Mouse (Mus musculus) liver, embryonic 15.5 days (tissue): ENCODE results near the gene Ppcdc. TPM values are rescaled to one million over a fixed set of nuclear protein-coding genes. Genes with fewer than 3 reads are reported as not detected.

Experiments used
- ATAC-seq: fragments of 200-750 bp; cut with Nextera tagmentation; 2 replicates; pipeline ENCODE4 v1.8.0; 2017; ENCODE audit warnings: moderate number of reproducible peaks, mild to moderate bottlenecking, moderate library complexity; ENCODE audit not compliant: insufficient read depth
- H3K27ac ChIP-seq: fragments of 300-500 bp; sonication (generic); replicated peaks from 2 replicates; pipeline ENCODE4 v1.5.1; 2015; ENCODE audit warnings: mild to moderate bottlenecking, inconsistent platforms
- H3K27me3 ChIP-seq: fragments of 300-500 bp; sonication (generic); 2 replicates; pipeline ENCODE4 v1.6.1; 2015; ENCODE audit warnings: mild to moderate bottlenecking, inconsistent platforms
- H3K36me3 ChIP-seq: fragments of 300-500 bp; sonication (generic); replicated peaks from 2 replicates; pipeline ENCODE4 v1.6.1; 2015; ENCODE audit warnings: moderate library complexity, mild to moderate bottlenecking, inconsistent platforms
- H3K4me1 ChIP-seq: fragments of 300-500 bp; sonication (generic); replicated peaks from 2 replicates; pipeline ENCODE4 v1.6.1; 2015; ENCODE audit warnings: inconsistent platforms
- H3K4me2 ChIP-seq: fragments of 300-500 bp; sonication (generic); 2 replicates; pipeline ENCODE4 v1.6.1; 2015; ENCODE audit warnings: moderate library complexity, mild to moderate bottlenecking, inconsistent platforms
- H3K4me3 ChIP-seq: fragments of 300-500 bp; sonication (generic); replicated peaks from 2 replicates; pipeline ENCODE4 v1.5.1; 2015; ENCODE audit warnings: mild to moderate bottlenecking, inconsistent platforms
- H3K9ac ChIP-seq: fragments of 300-500 bp; sonication (generic); 2 replicates; pipeline ENCODE4 v1.6.1; 2015; ENCODE audit warnings: moderate library complexity, mild to moderate bottlenecking, inconsistent platforms
- H3K9me3 ChIP-seq: fragments of 300-500 bp; sonication (generic); replicated peaks from 2 replicates; pipeline ENCODE4 v1.6.1; 2016; ENCODE audit warnings: inconsistent platforms
- WGBS: fragments of 180-500 bp; shearing (Covaris S2); methylation state at CpG from one replicate; pipeline ENCODE4 v1.1.7; 2015; ENCODE audit warnings: mixed read lengths; ENCODE audit not compliant: insufficient replicate concordance; 5-methylcytosine and 5-hydroxymethylcytosine counted together
- polyA plus RNA-seq: library from polyadenylated mRNA; unstranded; fragments of >200 nt; fragmentation: Nextera tagmentation; extraction: Ambion mirVana; gene quantifications from 2 replicates; pipeline ENCODE4 v1.2.1, GENCODE M21; 2015

Gene Ppcdc
- polyA plus RNA-seq, 1 experiment from 2014 or later: 8.9 TPM

- Histone ChIP-seq H3K4me3 (no peak overlapping the region), H3K36me3 (no peaks in the 10 kb centered on the region), H3K27me3 (no peaks in the 10 kb centered on the region), H3K4me2 (no peak overlapping the region), H3K27ac (no peak overlapping the region), H3K9ac (no peak overlapping the region), H3K4me1 (peaks cover under 1% of the 10 kb centered on the region), H3K9me3 (no peaks in the 10 kb centered on the region)
- no peak for ATAC-seq
- 32% methylated on average over 2 of the region's 2 CpGs for WGBS
Observed at GRCm38 (mm10) chr9:57351277-57351676, 88.6 kb downstream of the Ppcdc start.

- no peaks in the 10 kb centered on the region for H3K36me3 ChIP-seq
- no peak overlapping the region for H3K9ac ChIP-seq
- no peak overlapping the region for H3K4me3 ChIP-seq
- ATAC-seq: no peak
- no peak overlapping the region for H3K27ac ChIP-seq
- no peak overlapping the region for H3K4me2 ChIP-seq
- peaks cover 6% of the 10 kb centered on the region for H3K4me1 ChIP-seq
- WGBS: 23% methylated on average over 1 of the region's 1 CpGs
- peaks cover 14% of the 10 kb centered on the region; the same call in 1 of the 2 replicates for H3K27me3 ChIP-seq
- no peaks in the 10 kb centered on the region for H3K9me3 ChIP-seq
Observed at GRCm38 (mm10) chr9:57345902-57346301, 94.0 kb downstream of the Ppcdc start.

- Histone ChIP-seq H3K9me3 (no peaks in the 10 kb centered on the region), H3K4me1 (peaks cover 6% of the 10 kb centered on the region), H3K4me3 (no peak overlapping the region), H3K27ac (no peak overlapping the region), H3K9ac (no peak overlapping the region), H3K4me2 (no peak overlapping the region), H3K36me3 (no peaks in the 10 kb centered on the region), H3K27me3 (peaks cover 14% of the 10 kb centered on the region; the same call in 1 of the 2 replicates)
- ATAC-seq: no peak
- 18% methylated on average over 3 of the region's 3 CpGs for WGBS
Observed at GRCm38 (mm10) chr9:57343752-57344151, 96.2 kb downstream of the Ppcdc start.

GRCm38 (mm10) chr9:57342906-57343474 is 96.9 kb downstream of the Ppcdc start:
- WGBS: 48% methylated on average over 6 of the region's 6 CpGs
- Histone ChIP-seq H3K27me3 (peaks cover 14% of the 10 kb centered on the region; the same call in 1 of the 2 replicates), H3K4me3 (no peak overlapping the region), H3K9me3 (no peaks in the 10 kb centered on the region), H3K36me3 (no peaks in the 10 kb centered on the region), H3K27ac (no peak overlapping the region), H3K4me2 (no peak overlapping the region), H3K4me1 (peaks cover 6% of the 10 kb centered on the region), H3K9ac (no peak overlapping the region)
- no peak for ATAC-seq

- Histone ChIP-seq H3K27me3 (peaks cover 14% of the 10 kb centered on the region; the same call in 1 of the 2 replicates), H3K27ac (no peak overlapping the region), H3K9me3 (no peaks in the 10 kb centered on the region), H3K9ac (no peak overlapping the region), H3K36me3 (no peaks in the 10 kb centered on the region), H3K4me1 (peaks cover 6% of the 10 kb centered on the region), H3K4me2 (no peak overlapping the region), H3K4me3 (no peak overlapping the region)
- WGBS: 56% methylated on average over 3 of the region's 3 CpGs
- ATAC-seq: no peak
Observed at GRCm38 (mm10) chr9:57342186-57342585, 97.7 kb downstream of the Ppcdc start.

GRCm38 (mm10) chr9:57340361-57340760 is 99.6 kb downstream of the Ppcdc start:
- no peaks in the 10 kb centered on the region for H3K9me3 ChIP-seq
- H3K36me3 ChIP-seq: no peaks in the 10 kb centered on the region
- no peaks in the 10 kb centered on the region for H3K4me1 ChIP-seq
- H3K9ac ChIP-seq: no peak overlapping the region
- H3K27me3 ChIP-seq: peaks cover 14% of the 10 kb centered on the region; the same call in 1 of the 2 replicates
- no peak overlapping the region for H3K27ac ChIP-seq
- WGBS: 70% methylated on average over 5 of the region's 5 CpGs
- no peak for ATAC-seq
- H3K4me2 ChIP-seq: no peak overlapping the region
- no peak overlapping the region for H3K4me3 ChIP-seq

GRCm38 (mm10) chr9:57339577-57340210 is 100.2 kb downstream of the Ppcdc start:
- WGBS: 20% methylated on average over 5 of the region's 5 CpGs
- peaks cover 14% of the 10 kb centered on the region; the same call in 1 of the 2 replicates for H3K27me3 ChIP-seq
- H3K27ac ChIP-seq: no peak overlapping the region
- H3K9ac ChIP-seq: no peak overlapping the region
- H3K4me2 ChIP-seq: no peak overlapping the region
- no peaks in the 10 kb centered on the region for H3K4me1 ChIP-seq
- ATAC-seq: no peak
- no peaks in the 10 kb centered on the region for H3K9me3 ChIP-seq
- H3K36me3 ChIP-seq: no peaks in the 10 kb centered on the region
- no peak overlapping the region for H3K4me3 ChIP-seq

- Histone ChIP-seq H3K27ac (no peak overlapping the region), H3K4me2 (no peak overlapping the region), H3K9ac (no peak overlapping the region), H3K9me3 (no peaks in the 10 kb centered on the region), H3K4me3 (no peak overlapping the region), H3K36me3 (no peaks in the 10 kb centered on the region), H3K27me3 (peaks cover 14% of the 10 kb centered on the region; the same call in 1 of the 2 replicates), H3K4me1 (no peaks in the 10 kb centered on the region)
- WGBS: 66% methylated on average over 1 of the region's 1 CpGs
- no peak for ATAC-seq
Observed at GRCm38 (mm10) chr9:57338706-57339105, 101.2 kb downstream of the Ppcdc start.

Other genes starting within 250 kb of the Ppcdc start
- not detected in 2 replicates for gene Trcg1, start 203.6 kb downstream of the Ppcdc start, polyA plus RNA-seq
- gene 1700017B05Rik, start 177.5 kb downstream of the Ppcdc start, polyA plus RNA-seq: 15.4 and 17.0 TPM in 2 replicates
- gene Scamp5, start 27.9 kb upstream of the Ppcdc start, polyA plus RNA-seq: 7.7 and 8.1 TPM in 2 replicates
- 0.39 and 0.64 TPM in 2 replicates for gene Rpp25, start 63.9 kb upstream of the Ppcdc start, polyA plus RNA-seq
- 249 and 287 TPM in 2 replicates for gene Cox5a, start 81.2 kb upstream of the Ppcdc start, polyA plus RNA-seq
- gene Fam219b, start 97.4 kb upstream of the Ppcdc start, polyA plus RNA-seq: 6.1 and 6.5 TPM in 2 replicates
- gene Mpi, start 112.6 kb upstream of the Ppcdc start, polyA plus RNA-seq: 11.9 and 12.5 TPM in 2 replicates
- gene Scamp2, start 120.8 kb upstream of the Ppcdc start, polyA plus RNA-seq: 24.9 and 25.7 TPM in 2 replicates
- gene Ulk3, start 149.3 kb upstream of the Ppcdc start, polyA plus RNA-seq: 3.5 and 4.4 TPM in 2 replicates
- gene Cplx3, start 166.2 kb upstream of the Ppcdc start, polyA plus RNA-seq: not detected in 2 replicates
- gene Lman1l, start 180.7 kb upstream of the Ppcdc start, polyA plus RNA-seq: not detected in 2 replicates
- 15.4 and 15.9 TPM in 2 replicates for gene Csk, start 213.5 kb upstream of the Ppcdc start, polyA plus RNA-seq
- gene Cyp1a2, start 243.6 kb upstream of the Ppcdc start, polyA plus RNA-seq: 0.14 and 0.15 TPM in 2 replicates
- 0.13 and 0.16 TPM in 2 replicates for gene Cyp1a1, start 247.8 kb upstream of the Ppcdc start, polyA plus RNA-seq